25 mouse cellular contexts compared by ENCODE assay signal in genomic region chr1:167734471-167734870, GRCm38 (mm10). TPM values are rescaled to one million over a fixed set of nuclear protein-coding genes. Genes with fewer than 3 reads are reported as not detected.
DNase-seq lines count a peak whose midpoint lies in the region; ATAC-seq and TF ChIP-seq lines count a peak whose summit lies in the region.
"Had no signal": no experiment of that assay in that cellular context is flagged by ENCODE, and none has a peak within 500 bp of the region (broad histone marks: within the 10 kb centered on the region; RNA-seq: fewer than 3 reads in every experiment).

No protein-coding gene starts in this region.

- 17% methylated on average over 6 of the region's 6 CpGs for WGBS in neural tube, embryonic 15.5 days
- WGBS in embryonic facial prominence, embryonic 14.5 days, result 5% methylated on average over 6 of the region's 6 CpGs
- WGBS in stomach, postnatal 0 days, result 9% methylated on average over 6 of the region's 6 CpGs

- DNase-seq in gastrocnemius, postnatal 14 days, result peak; percentile 16
- no peak for DNase-seq in gastrocnemius, postnatal 25 days
- peak; percentile 48 for DNase-seq in neural tube, embryonic 10.5 days (ENCODE audit: extremely low spot score, low spot score)
- DNase-seq in embryonic facial prominence, embryonic 14.5 days (ENCODE audit: low spot score), result peak; percentile 85
- no peak for DNase-seq in left cerebral cortex, adult 8-10 months (ENCODE audit: low spot score in 2 of 2)
- no peak for DNase-seq in stomach, postnatal 0 days (ENCODE audit: low spot score)
- no peak for DNase-seq in adrenal gland, postnatal 14 days
- DNase-seq: cerebellum, adult 18-20 months; cerebellum, postnatal 25 days; heart, postnatal 36 days; kidney, adult 18-20 months; kidney, postnatal 10 days; left cerebral cortex, postnatal 4 days; lung, adult 18-20 months; spleen, adult 18-20 months had no signal

- H3K4me3 ChIP-seq in neural tube, embryonic 15.5 days (replicated peaks), result no peak overlapping the region
- H3K4me3 ChIP-seq in embryonic facial prominence, embryonic 14.5 days (ENCODE audit: low read depth, low read length), result no peak overlapping the region
- no peak overlapping the region for H3K4me3 ChIP-seq in stomach, postnatal 0 days (ENCODE audit: low read depth, low read length)
- H3K4me3 ChIP-seq: forebrain, embryonic 13.5 days; heart, embryonic 13.5 days; layer of hippocampus, adult 2 months; midbrain, embryonic 12.5 days had no signal

- peaks cover 4% of the 10 kb centered on the region; the same call in 1 of the 2 replicates for H3K27me3 ChIP-seq in neural tube, embryonic 15.5 days (replicated peaks)
- H3K27me3 ChIP-seq in embryonic facial prominence, embryonic 14.5 days (replicated peaks; ENCODE audit: control insufficient read depth, insufficient read depth, low read length), result 0 out of 2 replicates have a peak, but pooled peaks cover 5% of the 10 kb centered on the region
- no peaks in the 10 kb centered on the region for H3K27me3 ChIP-seq in stomach, postnatal 0 days (ENCODE audit: control insufficient read depth, insufficient read depth, low read length)
- H3K27me3 ChIP-seq: CH12.LX; forebrain, embryonic 13.5 days had no signal

- ATAC-seq in neural tube, embryonic 15.5 days (ENCODE audit: low FRiP score), result no peak
- peak; percentile 74; the same call in 1 of the 2 replicates for ATAC-seq in embryonic facial prominence, embryonic 14.5 days (ENCODE audit: low read depth)
- no peak for ATAC-seq in stomach, postnatal 0 days (ENCODE audit: low FRiP score, low TSS enrichment)
- ATAC-seq: forebrain, embryonic 13.5 days had no signal

- H3K36me3 ChIP-seq in neural tube, embryonic 15.5 days, result no peaks in the 10 kb centered on the region
- no peaks in the 10 kb centered on the region for H3K36me3 ChIP-seq in embryonic facial prominence, embryonic 14.5 days (ENCODE audit: control insufficient read depth, insufficient read depth, low read length)
- no peaks in the 10 kb centered on the region for H3K36me3 ChIP-seq in stomach, postnatal 0 days (ENCODE audit: control insufficient read depth, insufficient read depth, low read length)
- H3K36me3 ChIP-seq: heart, embryonic 13.5 days; midbrain, embryonic 12.5 days had no signal

- TF ChIP-seq EP300 in stomach, postnatal 0 days (optimal IDR thresholded peaks at IDR 0.05), result no peak

- H3K27ac ChIP-seq in neural tube, embryonic 15.5 days (replicated peaks), result no peak overlapping the region
- H3K27ac ChIP-seq in embryonic facial prominence, embryonic 14.5 days (replicated peaks; ENCODE audit: low read depth, low read length), result no peak overlapping the region
- no peak overlapping the region for H3K27ac ChIP-seq in stomach, postnatal 0 days (replicated peaks)
- H3K27ac ChIP-seq: forebrain, embryonic 13.5 days; heart, embryonic 13.5 days; layer of hippocampus, adult 2 months; macrophage; midbrain, embryonic 12.5 days had no signal

- TF ChIP-seq CTCF in stomach, postnatal 0 days (IDR thresholded peaks at IDR 0.05; ENCODE audit: low read depth), result no peak

- intact Hi-C loops in gastrocnemius, postnatal 14 days (cut with DNase I; ENCODE audit: low total_unique reads), result no loop called here

- H3K4me2 ChIP-seq in neural tube, embryonic 15.5 days, result no peak overlapping the region
- peak overlapping the region; percentile 15; the same call in 1 of the 2 replicates for H3K4me2 ChIP-seq in embryonic facial prominence, embryonic 14.5 days (ENCODE audit: low read depth, low read length)
- H3K4me2 ChIP-seq in stomach, postnatal 0 days (replicated peaks; ENCODE audit: low read depth), result no peak overlapping the region
- H3K4me2 ChIP-seq: forebrain, embryonic 13.5 days; heart, embryonic 13.5 days; liver, embryonic 11.5 days; midbrain, embryonic 12.5 days had no signal

- H3K4me1 ChIP-seq in neural tube, embryonic 15.5 days, result 0 out of 2 replicates have a peak, but pooled peaks cover 2% of the 10 kb centered on the region
- peaks cover 13% of the 10 kb centered on the region for H3K4me1 ChIP-seq in embryonic facial prominence, embryonic 14.5 days (ENCODE audit: control insufficient read depth, insufficient read depth, low read length)
- no peaks in the 10 kb centered on the region for H3K4me1 ChIP-seq in stomach, postnatal 0 days (replicated peaks; ENCODE audit: control insufficient read depth, insufficient read depth)
- H3K4me1 ChIP-seq: heart, embryonic 13.5 days had no signal

- H3K9ac ChIP-seq in neural tube, embryonic 15.5 days (replicated peaks), result no peak overlapping the region
- no peak overlapping the region for H3K9ac ChIP-seq in embryonic facial prominence, embryonic 14.5 days (ENCODE audit: low read depth, low read length)
- H3K9ac ChIP-seq in stomach, postnatal 0 days (ENCODE audit: low read length), result no peak overlapping the region
- H3K9ac ChIP-seq: forebrain, embryonic 13.5 days; heart, embryonic 13.5 days; midbrain, embryonic 12.5 days had no signal

- H3K9me3 ChIP-seq in neural tube, embryonic 15.5 days (replicated peaks), result no peaks in the 10 kb centered on the region
- no peaks in the 10 kb centered on the region for H3K9me3 ChIP-seq in embryonic facial prominence, embryonic 14.5 days (ENCODE audit: control insufficient read depth, low read length)
- no peaks in the 10 kb centered on the region for H3K9me3 ChIP-seq in stomach, postnatal 0 days (ENCODE audit: control insufficient read depth, low read length)
- H3K9me3 ChIP-seq: forebrain, embryonic 13.5 days; heart, embryonic 13.5 days; midbrain, embryonic 12.5 days had no signal

RNA-seq across cellular contexts. Expression of gene Lmx1a, which starts 45.4 kb away (rescaled TPM):
- total RNA-seq in gastrocnemius, postnatal 14 days (2021), result under 1 TPM; 0.24 to 0.74 TPM
- total RNA-seq in gastrocnemius, postnatal 25 days (2021), result under 1 TPM; 0.43 to 0.51 TPM
- polyA plus RNA-seq in neural tube, embryonic 15.5 days (2015; fragmentation: Nextera tagmentation; extraction: Ambion mirVana), result 0.43 and 0.68 TPM in 2 replicates
- 1.5 and 1.7 TPM in 2 replicates for polyA plus RNA-seq in embryonic facial prominence, embryonic 14.5 days (2014; fragmentation: Nextera tagmentation; extraction: Ambion mirVana)
- not detected for total RNA-seq in left cerebral cortex, adult 8-10 months (2022)
- polyA plus RNA-seq in stomach, postnatal 0 days (2015; fragmentation: Nextera tagmentation; extraction: Ambion mirVana), result 0.02 TPM in 1 of 2 replicates, not detected in the other
- not detected in 2 replicates for total RNA-seq in adrenal gland, postnatal 14 days (2021)
- total RNA-seq: CH12.LX; granulocyte monocyte progenitor cell, adult 5-6 weeks; heart, postnatal 36 days; MEL had no signal
- polyA plus RNA-seq: macrophage had no signal

Comparison
In these comparisons a context has a peak if more than half of its experiments do, and no peak if none do; other contexts are left out.
1. DNase-seq: peak in gastrocnemius, postnatal 14 days (single experiment), neural tube, embryonic 10.5 days (single experiment) and embryonic facial prominence, embryonic 14.5 days (single experiment); none in gastrocnemius, postnatal 25 days (single experiment), left cerebral cortex, adult 8-10 months (0 of 2), stomach, postnatal 0 days (single experiment) and adrenal gland, postnatal 14 days (single experiment).